Mouse (Mus musculus) naive thymus-derived CD4-positive, alpha-beta T cell, adult 2 months (primary cell): ENCODE data around the gene Rbm20.
A peak's percentile ranks its signal among the peaks of the same experiment; 100 is the strongest.

ENCODE experiments used
- DNase-seq: peaks from one replicate; pipeline ENCODE4 v3.0.0-alpha.2; 2011; ENCODE audit warnings: low read depth

Gene Rbm20

GRCm38 (mm10) chr19:53815714-53816113, 138.6 kb downstream of the Rbm20 start:
- DNase-seq: no peak

DNA sequence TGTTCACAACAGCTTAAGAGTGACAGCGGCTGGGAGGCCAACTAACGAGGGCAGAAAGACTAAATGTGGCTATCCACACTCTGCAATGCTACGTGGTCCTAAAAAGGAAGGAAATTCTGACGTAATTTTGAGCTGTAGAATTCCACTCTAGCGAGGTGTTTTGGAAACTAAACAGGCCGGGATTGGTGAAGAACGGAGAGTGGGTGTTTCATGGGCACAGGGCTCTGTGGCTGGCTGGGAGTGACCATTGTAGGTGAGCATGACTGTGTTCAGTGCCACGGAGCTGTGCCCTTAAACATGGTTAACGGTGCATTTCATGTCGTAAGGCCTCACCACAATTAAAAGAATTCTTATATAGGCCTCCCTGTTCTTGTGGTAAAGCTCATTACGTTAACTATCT, 139.1 kb downstream of the Rbm20 start:
- no peak for DNase-seq

DNA sequence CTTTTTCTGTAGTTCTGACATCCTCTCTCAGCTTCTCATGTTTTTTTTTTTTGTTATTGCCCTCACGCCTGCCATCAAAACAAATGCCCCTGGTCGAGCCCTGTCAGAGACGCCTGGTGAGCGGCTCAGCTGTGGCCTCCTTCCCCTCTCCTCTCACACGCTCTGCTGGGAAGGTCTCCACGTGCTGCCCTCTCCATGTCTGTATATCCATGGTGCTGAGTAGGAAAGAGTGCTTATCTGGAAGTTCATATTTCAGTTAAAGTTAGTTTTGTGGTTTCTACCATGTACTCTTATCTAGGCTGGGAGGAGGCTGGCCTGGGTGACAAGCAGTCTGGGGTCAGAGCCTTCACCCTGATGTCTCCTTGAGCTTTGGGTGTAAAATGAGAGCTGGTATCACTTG, 142.2 kb downstream of the Rbm20 start:
- DNase-seq: peak; percentile 36

GRCm38 (mm10) chr19:53821241-53822120, 144.4 kb downstream of the Rbm20 start:
- no peak for DNase-seq

GRCm38 (mm10) chr19:53823847-53824246, 146.7 kb downstream of the Rbm20 start:
- DNase-seq: no peak

DNA sequence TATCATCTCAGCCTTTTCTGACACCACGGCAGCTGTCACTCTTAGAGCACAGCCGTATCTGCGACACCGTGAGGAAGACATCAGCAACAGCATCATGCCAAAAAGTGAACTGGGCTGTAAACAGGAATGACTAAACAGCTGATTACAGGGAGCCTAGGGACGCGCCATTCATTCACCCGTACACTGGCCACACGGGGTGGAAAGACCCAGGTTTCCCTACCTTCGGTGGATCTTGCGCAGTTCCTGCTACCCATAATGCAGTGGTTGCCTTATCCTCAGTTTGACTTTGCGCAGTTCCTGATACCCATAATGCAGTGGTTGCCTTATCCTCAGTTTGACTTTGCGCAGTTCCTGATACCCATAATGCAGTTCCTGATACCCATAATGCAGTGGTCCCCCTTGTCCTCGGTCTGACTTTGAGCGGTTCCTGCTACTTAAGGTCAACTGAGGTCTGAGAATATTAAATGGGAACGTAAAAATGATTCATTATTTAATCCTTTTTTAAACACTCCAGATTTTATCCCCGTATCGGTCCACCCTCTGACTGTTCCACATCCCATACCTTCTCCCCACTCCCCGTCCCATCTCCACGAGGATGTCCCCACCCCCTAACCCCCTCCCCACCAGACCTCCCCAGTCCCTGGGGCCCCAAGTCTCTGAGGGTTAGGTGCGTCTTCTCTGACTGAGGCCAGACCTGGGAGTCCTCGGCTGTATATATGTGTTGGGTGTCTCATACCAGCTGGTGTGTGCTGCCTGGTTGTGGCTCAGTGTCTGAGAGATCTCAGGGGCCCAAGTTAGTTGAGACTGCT, 148.0 kb downstream of the Rbm20 start:
- DNase-seq: peak; percentile 63

DNA sequence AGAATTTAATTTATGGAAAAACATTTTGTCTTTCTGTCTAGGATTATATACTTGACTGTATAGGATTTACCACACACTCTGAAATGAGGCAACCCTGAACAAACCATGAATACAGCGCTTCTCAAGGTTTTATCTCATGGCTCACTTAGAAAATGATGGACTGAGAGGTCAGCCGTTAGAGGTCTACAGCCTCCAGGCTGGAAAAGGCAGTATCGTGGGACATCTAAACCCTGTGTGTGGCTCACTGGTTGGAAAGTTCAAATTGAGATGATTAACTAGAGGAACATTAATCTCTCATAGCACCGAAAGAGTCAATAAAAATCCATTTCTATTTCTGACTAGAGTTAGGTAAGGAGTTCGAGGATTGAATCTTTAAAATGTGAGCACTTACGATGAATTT, 152.9 kb downstream of the Rbm20 start:
- no peak for DNase-seq

DNA sequence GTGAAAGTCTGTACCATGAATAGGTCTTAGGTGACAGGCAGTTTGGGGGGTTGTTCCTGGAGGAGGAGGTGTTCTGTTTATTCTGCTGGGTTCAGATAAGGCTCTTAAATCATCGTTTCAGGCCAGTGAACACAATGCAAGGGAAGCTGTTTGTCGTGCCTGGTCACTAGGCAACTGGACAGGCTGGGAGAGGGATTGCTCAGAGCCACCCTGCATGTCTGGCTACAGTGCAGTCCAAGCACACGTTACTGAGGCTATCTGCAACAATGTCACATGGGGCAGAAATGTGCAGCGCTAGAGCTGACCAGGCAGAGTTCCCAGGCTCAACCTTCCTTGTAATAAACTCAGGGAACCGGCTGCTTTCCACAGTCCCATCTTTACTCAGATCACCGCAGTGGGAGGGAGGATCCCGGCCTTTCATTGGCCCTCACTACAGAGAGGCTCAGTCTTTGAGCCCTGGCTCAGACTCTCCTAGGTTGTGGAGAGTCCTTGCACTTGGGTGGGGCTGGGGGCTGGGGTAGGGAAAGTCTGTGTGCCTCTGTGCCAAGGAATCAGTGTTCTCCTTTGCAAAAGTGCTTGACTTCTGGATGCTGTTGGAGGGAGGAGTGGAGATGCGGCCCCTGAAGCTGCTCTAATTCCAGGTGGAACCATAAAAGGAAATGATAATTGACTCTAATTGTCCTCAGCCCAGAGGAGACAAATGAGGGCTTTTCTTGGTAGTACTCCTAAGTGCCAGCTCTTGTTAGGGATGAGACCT, 153.5 kb downstream of the Rbm20 start:
- DNase-seq: no peak

GRCm38 (mm10) chr19:53831164-53831448, 154.0 kb downstream of the Rbm20 start:
- no peak for DNase-seq

- no peak for DNase-seq
Measured at GRCm38 (mm10) chr19:53832512-53832911, 155.4 kb downstream of the Rbm20 start.

DNA sequence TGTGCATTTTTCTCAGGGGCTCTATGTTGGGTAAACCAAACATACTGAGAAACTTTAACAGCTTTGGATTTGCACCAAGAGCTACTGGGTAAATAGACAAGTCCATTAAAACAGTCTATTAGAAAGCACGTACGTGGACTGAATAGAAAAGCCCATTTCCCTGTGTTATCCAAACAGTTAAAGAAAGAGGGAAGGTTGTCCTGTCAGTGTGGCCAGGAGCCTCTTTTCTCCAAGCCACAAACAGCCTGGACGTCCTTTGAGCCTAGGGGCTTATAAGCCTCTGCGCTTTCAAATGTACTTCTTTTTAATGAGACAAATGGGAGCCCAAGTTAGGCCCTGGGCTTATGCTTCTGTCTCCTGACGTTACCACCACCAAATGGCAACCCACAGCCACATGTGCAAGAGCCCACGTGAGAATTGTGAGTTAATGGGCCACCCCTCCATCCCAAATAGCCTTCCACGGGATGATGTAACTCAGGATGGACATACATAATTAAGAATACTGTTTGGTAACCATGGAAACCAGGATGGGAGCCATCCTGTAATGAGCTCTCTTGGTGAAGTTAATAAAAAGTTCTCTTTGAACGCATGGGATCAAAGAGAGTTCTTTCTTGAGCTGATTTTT, 156.8 kb downstream of the Rbm20 start:
- DNase-seq: no peak

DNA sequence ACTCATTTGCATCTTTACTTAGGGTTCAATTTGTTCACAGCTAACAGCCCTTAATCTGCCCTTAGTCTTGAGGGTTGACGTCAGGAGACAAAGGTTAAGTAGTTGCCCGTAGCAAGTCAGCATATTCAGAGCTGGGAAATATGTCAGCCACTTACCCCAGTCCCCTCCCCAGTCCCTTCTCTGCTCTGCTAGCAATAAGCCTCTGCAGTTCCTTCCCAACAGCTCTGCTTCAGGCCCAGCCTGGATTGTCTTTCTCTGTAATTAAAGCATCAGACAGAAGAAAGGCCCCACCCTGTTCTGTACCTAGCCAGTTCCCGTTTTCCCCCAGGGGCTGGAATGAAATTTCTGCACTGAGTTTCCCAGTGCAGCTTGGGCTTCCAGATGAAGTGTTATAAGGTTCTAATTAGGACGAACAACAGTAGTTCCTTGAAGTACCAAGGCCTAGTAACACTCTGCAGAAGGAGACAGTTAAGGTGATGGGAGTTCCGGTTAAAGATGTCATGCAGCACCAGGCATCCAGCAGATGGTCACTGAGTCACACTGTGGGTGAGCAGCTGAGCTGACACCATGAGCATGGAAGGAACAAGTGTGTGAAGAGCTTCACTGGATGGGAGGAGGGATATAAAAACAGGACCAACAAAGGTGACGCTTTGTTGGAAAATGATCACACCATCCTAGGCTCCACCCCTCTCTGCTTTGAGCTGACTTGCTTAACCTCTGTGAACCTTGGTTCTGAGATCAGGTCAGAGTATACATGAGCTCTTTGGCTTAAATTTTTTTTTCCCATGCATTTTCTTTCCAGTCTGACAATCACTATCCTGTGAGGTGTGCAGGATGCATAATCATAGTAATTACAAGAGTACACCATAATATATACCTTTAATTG, 159.7 kb downstream of the Rbm20 start:
- DNase-seq: no peak

DNA sequence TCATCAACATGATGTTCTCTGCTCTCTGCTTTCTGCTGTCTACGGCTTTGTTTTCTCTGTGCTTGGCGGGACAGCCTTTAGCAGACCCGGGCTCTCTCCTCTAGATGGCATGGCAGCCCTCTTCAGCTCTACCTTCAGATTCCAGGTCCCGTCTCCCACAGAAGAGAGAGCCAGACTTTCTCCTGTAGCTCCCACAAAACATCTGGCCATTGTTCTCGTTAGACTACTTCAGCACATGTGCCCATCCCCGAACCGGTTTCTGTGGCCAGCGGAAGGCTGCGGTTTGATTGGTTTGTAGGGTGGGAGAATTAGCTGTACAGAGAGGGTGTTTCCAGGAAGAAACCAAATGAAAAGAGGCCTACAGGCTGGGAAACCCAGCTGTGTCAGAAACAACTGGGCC, 161.7 kb downstream of the Rbm20 start:
- peak; percentile 35 for DNase-seq

GRCm38 (mm10) chr19:53839837-53840236, 162.7 kb downstream of the Rbm20 start:
- DNase-seq: no peak

DNA sequence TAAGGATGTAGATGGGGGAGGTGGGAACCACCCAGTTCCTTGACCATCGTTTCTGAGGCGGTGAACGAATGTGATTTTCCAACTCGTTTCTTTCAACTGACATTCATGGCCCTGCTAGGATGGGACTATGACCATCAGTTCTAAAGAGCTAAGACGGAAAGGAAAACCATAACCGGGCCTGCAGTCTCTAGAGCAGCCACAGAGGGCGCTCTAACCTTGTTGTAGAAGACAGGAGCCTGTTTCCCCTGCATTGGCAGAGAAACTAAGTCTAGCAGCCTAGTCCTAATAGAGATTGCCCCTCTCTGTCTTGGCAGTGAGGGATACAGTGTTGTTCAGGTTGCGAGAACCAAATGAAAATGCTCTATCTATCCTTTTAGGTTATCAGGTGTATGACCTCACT, 164.8 kb downstream of the Rbm20 start:
- DNase-seq: peak; percentile 91

- no peak for DNase-seq
Measured at GRCm38 (mm10) chr19:53843972-53844371, 166.9 kb downstream of the Rbm20 start.

DNA sequence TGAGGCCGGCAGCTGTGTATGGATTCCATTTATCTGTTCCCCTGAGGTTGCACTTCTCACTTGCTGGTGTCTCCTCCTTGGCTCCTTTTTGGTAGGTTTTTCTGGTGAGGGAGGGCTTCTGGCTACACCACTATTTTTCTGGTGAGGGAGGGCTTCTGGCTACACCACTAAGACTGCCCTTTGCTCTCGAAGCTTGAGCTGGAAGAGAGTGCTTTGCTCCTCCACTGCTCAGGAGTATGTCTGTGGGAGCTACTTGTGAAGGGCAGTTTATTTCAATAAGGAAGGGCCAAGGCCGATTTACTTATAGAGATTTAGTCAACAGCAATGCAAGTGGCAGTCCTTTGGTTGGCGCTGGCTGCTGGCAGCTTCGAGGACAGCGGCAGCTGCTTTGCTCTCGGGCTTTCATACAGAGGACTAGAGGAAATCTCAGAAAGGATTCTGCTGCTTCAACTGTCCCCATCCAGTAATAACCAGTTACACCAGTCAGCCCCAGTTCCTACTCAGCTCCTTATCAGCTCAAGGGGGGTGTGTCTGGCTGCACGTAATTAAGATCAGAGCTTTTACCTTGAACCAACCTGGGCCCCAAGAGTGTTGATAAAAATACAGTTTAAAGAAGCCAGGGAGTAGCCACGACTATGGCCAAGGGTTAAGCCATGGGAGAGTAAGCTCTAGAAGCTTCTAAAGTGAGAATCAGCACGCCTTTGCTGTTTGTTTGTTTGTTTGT, 171.3 kb downstream of the Rbm20 start:
- no peak for DNase-seq

- DNase-seq: no peak
Measured at GRCm38 (mm10) chr19:53850166-53850922, 173.2 kb downstream of the Rbm20 start.

DNA sequence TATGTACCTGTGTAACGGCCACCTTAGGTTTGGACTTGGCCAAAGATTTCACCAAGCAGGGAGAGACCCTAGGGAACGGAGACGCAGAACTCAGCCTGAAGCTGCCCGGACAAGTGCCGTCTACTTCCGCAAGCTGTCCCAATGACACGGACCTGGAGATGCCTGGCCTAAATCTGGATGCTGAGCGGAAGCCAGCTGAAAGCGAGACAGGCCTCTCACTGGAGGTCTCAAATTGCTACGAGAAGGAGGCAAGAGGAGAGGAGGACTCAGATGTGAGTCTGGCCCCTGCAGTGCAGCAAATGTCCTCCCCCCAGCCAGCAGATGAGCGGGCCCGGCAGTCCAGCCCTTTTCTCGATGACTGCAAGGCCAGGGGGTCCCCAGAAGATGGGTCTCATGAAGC, 174.2 kb downstream of the Rbm20 start:
- DNase-seq: no peak
